Mouse (Mus musculus) MEL (cell line): ENCODE data around the gene Serpina1b.
"Not testable (repeated sequence)": the region's sequence is repeated elsewhere in the genome, so short reads cannot be mapped to it uniquely, and the experiment has no call there.

Experiments used
- CTCF ChIP-seq, 3 experiments: IDR thresholded peaks in 2 of 3; conservative IDR thresholded peaks in 1 of 3; 2 replicates each; pipeline ENCODE4 v1.5.1; 2011 to 2012; ENCODE audit warnings: low read length in 3 of 3, low read depth in 2 of 3, mild to moderate bottlenecking in 2 of 3, improper control_type of control experiment in 1 of 3, inconsistent platforms in 1 of 3, mixed read lengths in 1 of 3, moderate library complexity in 1 of 3; ENCODE audit not compliant: control insufficient read depth in 1 of 3, insufficient read depth in 1 of 3, poor library complexity in 1 of 3, severe bottlenecking in 1 of 3
- EP300 ChIP-seq, 2 experiments: IDR thresholded peaks; 2 replicates each; pipeline ENCODE4 v1.6.1; 2011; ENCODE audit warnings: improper control_type of control experiment in 2 of 2, low read length in 2 of 2, low read depth in 1 of 2, mild to moderate bottlenecking in 1 of 2
- JUND ChIP-seq: IDR thresholded peaks from 2 replicates; pipeline ENCODE4 v1.6.1; 2011; ENCODE audit warnings: low read depth, mild to moderate bottlenecking, improper control_type of control experiment, low read length
- KAT2A ChIP-seq: conservative IDR thresholded peaks from 2 replicates; pipeline ENCODE4 v1.6.1; 2012; ENCODE audit warnings: low read depth, low read length, improper control_type of control experiment, inconsistent platforms
- MAZ ChIP-seq: IDR thresholded peaks from 2 replicates; pipeline ENCODE4 v1.6.1; 2012; ENCODE audit warnings: low read depth, mild to moderate bottlenecking, inconsistent platforms, low read length, improper control_type of control experiment
- USF1 ChIP-seq: IDR thresholded peaks from 2 replicates; pipeline ENCODE4 v1.6.1; 2014; ENCODE audit warnings: low read depth, mild to moderate bottlenecking, inconsistent platforms, low read length, improper control_type of control experiment, moderate library complexity
- ZMIZ1 ChIP-seq: IDR thresholded peaks from 2 replicates; pipeline ENCODE4 v1.6.1; 2012; ENCODE audit warnings: low read depth, mild to moderate bottlenecking, inconsistent platforms, low read length, improper control_type of control experiment, moderate library complexity

- not testable (repeated sequence) for TF ChIP-seq EP300 (IDR thresholded peaks at IDR 0.05; ENCODE audit: low read depth in 1 of 2, low read length in 2 of 2); KAT2A; CTCF (IDR thresholded peaks at IDR 0.05 in 2 of 3, conservative IDR thresholded peaks at IDR 0.05 in 1 of 3; ENCODE audit: control insufficient read depth in 1 of 3, insufficient read depth in 1 of 3, low read depth in 2 of 3, low read length in 3 of 3, poor library complexity in 1 of 3, severe bottlenecking in 1 of 3); ZMIZ1; JUND; USF1; MAZ
These were observed 56.8 kb downstream of the Serpina1b start, which contains the start of gene Serpina1d for GRCm38 (mm10) chr12:103773246-103773851.
